Mouse (Mus musculus) heart, adult 9 months (tissue): ENCODE measurements around the gene Olfr732.

ENCODE experiments used
- DNase-seq, 2 experiments: peaks; one replicate each; pipeline ENCODE4 v3.0.0; 2022; ENCODE audit warnings: low spot score in 2 of 2

Gene Olfr732

GRCm38 (mm10) chr14:50284106-50284505 is at the start of gene Olfr732:
TSS of gene Olfr732 (minus strand) at chr14:50284206.
- no peak for DNase-seq

- DNase-seq = no peak
These were observed 42.7 kb upstream of the Olfr732 start, which contains the start of gene Olfr734 for GRCm38 (mm10) chr14:50326661-50327060. TSS of gene Olfr734 (minus strand) at chr14:50326761.

- no peak for DNase-seq
These were observed 17.4 kb upstream of the Olfr732 start, which contains the start of gene Olfr733 for GRCm38 (mm10) chr14:50301422-50301821. TSS of gene Olfr733 (minus strand) at chr14:50301522.

- no peak for DNase-seq
These were observed 42.2 kb downstream of the Olfr732 start, which contains the start of gene Olfr731 for GRCm38 (mm10) chr14:50241766-50242165. TSS of gene Olfr731 (minus strand) at chr14:50241866.
